In the genomic region with DNA sequence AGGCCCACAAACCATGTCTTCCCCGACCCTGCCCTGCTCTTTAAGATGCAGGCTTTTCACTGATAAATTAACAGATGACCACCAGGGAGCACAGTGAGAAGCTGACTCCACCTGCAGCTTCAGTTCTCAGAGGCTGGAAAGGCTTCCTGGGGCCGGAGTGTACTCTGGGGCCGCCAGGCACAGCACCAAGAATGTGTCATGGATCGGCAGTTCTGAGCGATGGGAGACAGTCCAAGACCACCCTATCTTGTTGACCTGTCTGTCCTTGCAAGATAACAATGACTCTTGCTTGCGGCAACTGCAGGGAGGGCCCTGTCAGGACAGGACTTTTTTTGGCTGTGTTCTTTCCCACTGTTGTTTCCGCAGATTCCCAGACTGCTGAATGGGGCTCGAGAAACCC, we compare ENCODE assay signal across 10 mouse cellular contexts. TPM values are rescaled to one million over a fixed set of nuclear protein-coding genes. Genes with fewer than 3 reads are reported as not detected.
DNase-seq lines count a peak whose midpoint lies in the region; ATAC-seq and TF ChIP-seq lines count a peak whose summit lies in the region.
"Had no signal": no experiment of that assay in that cellular context is flagged by ENCODE, and none has a peak within 500 bp of the region (broad histone marks: within the 10 kb centered on the region; RNA-seq: fewer than 3 reads in every experiment).

No protein-coding gene starts in this region.

- WGBS in intestine, postnatal 0 days = 58% methylated on average over 8 of the region's 8 CpGs
- WGBS in intestine, embryonic 15.5 days = 47% methylated on average over 8 of the region's 8 CpGs
- 16% methylated on average over 8 of the region's 8 CpGs for WGBS in heart, embryonic 16.5 days
- 65% methylated on average over 8 of the region's 8 CpGs for WGBS in forebrain, embryonic 13.5 days
- 43% methylated on average over 8 of the region's 8 CpGs for WGBS in hindbrain, embryonic 14.5 days

- H3K4me3 ChIP-seq in intestine, postnatal 0 days (ENCODE audit: low read depth, low read length) = no peak overlapping the region
- no peak overlapping the region for H3K4me3 ChIP-seq in intestine, embryonic 15.5 days (replicated peaks)
- H3K4me3 ChIP-seq in heart, embryonic 16.5 days (ENCODE audit: low read length) = 0 out of 2 replicates have a peak overlapping the region, but pooled peaks have one; percentile 9
- H3K4me3 ChIP-seq in forebrain, embryonic 13.5 days = no peak overlapping the region
- no peak overlapping the region for H3K4me3 ChIP-seq in hindbrain, embryonic 14.5 days (replicated peaks; ENCODE audit: low read length)
- H3K4me3 ChIP-seq: left cerebral cortex, adult 2 months had no signal

- DNase-seq in ovary, adult 18-20 months (ENCODE audit: low spot score) = peak; percentile 17
- DNase-seq in ovary, postnatal 36 days (ENCODE audit: low spot score) = no peak
- no peak for DNase-seq in spleen, postnatal 14 days (ENCODE audit: low spot score in 2 of 2)
- no peak for DNase-seq in hindbrain, embryonic 14.5 days (ENCODE audit: low spot score)

- H3K27ac ChIP-seq in intestine, postnatal 0 days (ENCODE audit: low read depth, low read length) = no peak overlapping the region
- no peak overlapping the region for H3K27ac ChIP-seq in intestine, embryonic 15.5 days
- H3K27ac ChIP-seq in heart, embryonic 16.5 days (ENCODE audit: low read length) = peak overlapping the region; percentile 68
- no peak overlapping the region for H3K27ac ChIP-seq in forebrain, embryonic 13.5 days
- H3K27ac ChIP-seq in hindbrain, embryonic 14.5 days = no peak overlapping the region
- H3K27ac ChIP-seq: left cerebral cortex, adult 2 months; liver, embryonic 14.5 days had no signal

- no peaks in the 10 kb centered on the region; the same call in 1 of the 2 replicates for H3K4me1 ChIP-seq in intestine, postnatal 0 days (replicated peaks; ENCODE audit: control insufficient read depth, insufficient read depth, low read length)
- H3K4me1 ChIP-seq in intestine, embryonic 15.5 days (replicated peaks) = no peaks in the 10 kb centered on the region
- H3K4me1 ChIP-seq in heart, embryonic 16.5 days (ENCODE audit: control insufficient read depth, insufficient read depth, low read length) = peaks cover 16% of the 10 kb centered on the region
- peaks cover 6% of the 10 kb centered on the region; the same call in 1 of the 2 replicates for H3K4me1 ChIP-seq in forebrain, embryonic 13.5 days
- H3K4me1 ChIP-seq in hindbrain, embryonic 14.5 days (replicated peaks; ENCODE audit: control insufficient read depth, insufficient read depth, low read length) = no peaks in the 10 kb centered on the region

- H3K36me3 ChIP-seq in intestine, postnatal 0 days (ENCODE audit: control insufficient read depth, insufficient read depth) = no peaks in the 10 kb centered on the region
- H3K36me3 ChIP-seq in intestine, embryonic 15.5 days = no peaks in the 10 kb centered on the region
- H3K36me3 ChIP-seq in heart, embryonic 16.5 days (ENCODE audit: control insufficient read depth, insufficient read depth) = peaks cover 6% of the 10 kb centered on the region; the same call in 1 of the 2 replicates
- H3K36me3 ChIP-seq in forebrain, embryonic 13.5 days (ENCODE audit: poor library complexity, severe bottlenecking) = 0 out of 2 replicates have a peak, but pooled peaks cover 5% of the 10 kb centered on the region
- H3K36me3 ChIP-seq in hindbrain, embryonic 14.5 days (replicated peaks; ENCODE audit: control insufficient read depth, insufficient read depth) = no peaks in the 10 kb centered on the region

- H3K9ac ChIP-seq in intestine, postnatal 0 days (ENCODE audit: low read depth, low read length) = no peak overlapping the region
- H3K9ac ChIP-seq in intestine, embryonic 15.5 days = no peak overlapping the region
- H3K9ac ChIP-seq in heart, embryonic 16.5 days (ENCODE audit: low read length) = peak overlapping the region; percentile 21; the same call in 1 of the 2 replicates
- H3K9ac ChIP-seq in forebrain, embryonic 13.5 days = no peak overlapping the region
- no peak overlapping the region for H3K9ac ChIP-seq in hindbrain, embryonic 14.5 days
- H3K9ac ChIP-seq: liver, embryonic 14.5 days had no signal

- TF ChIP-seq CTCF in intestine, postnatal 0 days (IDR thresholded peaks at IDR 0.05; ENCODE audit: low read depth) = 0 out of 2 replicates have a peak, but pooled peaks have one; percentile 16

- H3K27me3 ChIP-seq in intestine, postnatal 0 days (replicated peaks; ENCODE audit: control insufficient read depth, insufficient read depth, low read length) = no peaks in the 10 kb centered on the region
- H3K27me3 ChIP-seq in intestine, embryonic 15.5 days (replicated peaks) = no peaks in the 10 kb centered on the region
- no peaks in the 10 kb centered on the region for H3K27me3 ChIP-seq in heart, embryonic 16.5 days (ENCODE audit: control insufficient read depth, insufficient read depth, low read length)
- no peaks in the 10 kb centered on the region for H3K27me3 ChIP-seq in forebrain, embryonic 13.5 days
- no peaks in the 10 kb centered on the region for H3K27me3 ChIP-seq in hindbrain, embryonic 14.5 days (ENCODE audit: control insufficient read depth, insufficient read depth, low read length)

- no peaks in the 10 kb centered on the region for H3K9me3 ChIP-seq in intestine, postnatal 0 days (ENCODE audit: control insufficient read depth)
- no peaks in the 10 kb centered on the region for H3K9me3 ChIP-seq in intestine, embryonic 15.5 days
- no peaks in the 10 kb centered on the region for H3K9me3 ChIP-seq in heart, embryonic 16.5 days (replicated peaks; ENCODE audit: control insufficient read depth, low read length)
- no peaks in the 10 kb centered on the region for H3K9me3 ChIP-seq in forebrain, embryonic 13.5 days (replicated peaks)
- H3K9me3 ChIP-seq in hindbrain, embryonic 14.5 days (ENCODE audit: control insufficient read depth, low read length) = no peaks in the 10 kb centered on the region

- H3K4me2 ChIP-seq in intestine, postnatal 0 days (replicated peaks; ENCODE audit: low read depth) = no peak overlapping the region
- H3K4me2 ChIP-seq in intestine, embryonic 15.5 days (replicated peaks) = no peak overlapping the region
- peak overlapping the region; percentile 41 for H3K4me2 ChIP-seq in heart, embryonic 16.5 days (ENCODE audit: low read depth, low read length)
- H3K4me2 ChIP-seq in forebrain, embryonic 13.5 days = no peak overlapping the region
- no peak overlapping the region for H3K4me2 ChIP-seq in hindbrain, embryonic 14.5 days (replicated peaks)

- ATAC-seq in intestine, postnatal 0 days = no peak
- no peak for ATAC-seq in intestine, embryonic 15.5 days
- peak; percentile 41 for ATAC-seq in heart, embryonic 16.5 days (replicated peaks; ENCODE audit: extremely low read depth, insufficient read depth, low FRiP score)
- ATAC-seq in forebrain, embryonic 13.5 days = no peak
- ATAC-seq in hindbrain, embryonic 14.5 days (ENCODE audit: low FRiP score) = no peak

RNA-seq across cellular contexts. Expression of a gene that starts 33.4 kb away (rescaled TPM):
- polyA plus RNA-seq in intestine, postnatal 0 days (2015; fragmentation: Nextera tagmentation; extraction: Ambion mirVana) = 32.3 and 35.4 TPM in 2 replicates
- 47.3 and 48.2 TPM in 2 replicates for polyA plus RNA-seq in intestine, embryonic 15.5 days (2015; fragmentation: Nextera tagmentation; extraction: Ambion mirVana)
- polyA plus RNA-seq in heart, embryonic 16.5 days (2015; fragmentation: Nextera tagmentation; extraction: Ambion mirVana) = 54.3 and 54.4 TPM in 2 replicates
- 15.1 and 15.3 TPM in 2 replicates for polyA plus RNA-seq in forebrain, embryonic 13.5 days (2015; fragmentation: Nextera tagmentation; extraction: Ambion mirVana)
- 5.6 and 6.4 TPM in 2 replicates for polyA plus RNA-seq in hindbrain, embryonic 14.5 days (2014; fragmentation: Nextera tagmentation; extraction: Ambion mirVana)
